Mouse (Mus musculus) hindbrain, embryonic 11.5 days (tissue): ENCODE measurements around the gene Vmn1r29. TPM values are rescaled to one million over a fixed set of nuclear protein-coding genes. Genes with fewer than 3 reads are reported as not detected.
"Not testable (repeated sequence)": the region's sequence is repeated elsewhere in the genome, so short reads cannot be mapped to it uniquely, and the experiment has no call there.

Experiments used
- ATAC-seq: fragments of 200-750 bp; cut with Nextera tagmentation; 2 replicates; pipeline ENCODE4 v1.8.0; 2017; ENCODE audit warnings: mild to moderate bottlenecking, moderate TSS enrichment, moderate library complexity; ENCODE audit not compliant: low FRiP score
- DNase-seq: peaks from one replicate; pipeline ENCODE4 v3.0.0-alpha.2; 2015; ENCODE audit warnings: low spot score
- H3K27ac ChIP-seq: fragments of 300-500 bp; sonication (generic); 2 replicates; pipeline ENCODE4 v1.5.1; 2014; ENCODE audit warnings: mild to moderate bottlenecking, low read depth, low read length
- H3K27me3 ChIP-seq: fragments of 300-500 bp; sonication (generic); 2 replicates; pipeline ENCODE4 v1.6.1; 2014; ENCODE audit warnings: mild to moderate bottlenecking, low read length, moderate library complexity, mixed read lengths; ENCODE audit not compliant: control insufficient read depth, insufficient read depth
- H3K36me3 ChIP-seq: fragments of 300-500 bp; sonication (generic); 2 replicates; pipeline ENCODE4 v1.6.1; 2014; ENCODE audit warnings: mild to moderate bottlenecking, low read length, moderate library complexity, mixed read lengths; ENCODE audit not compliant: control insufficient read depth, insufficient read depth
- H3K4me1 ChIP-seq: fragments of 300-500 bp; sonication (generic); replicated peaks from 2 replicates; pipeline ENCODE4 v1.6.1; 2014; ENCODE audit warnings: low read length, mixed read lengths; ENCODE audit not compliant: control insufficient read depth, insufficient read depth
- H3K4me2 ChIP-seq: fragments of 300-500 bp; sonication (generic); replicated peaks from 2 replicates; pipeline ENCODE4 v1.6.1; 2014; ENCODE audit warnings: mild to moderate bottlenecking, low read depth, low read length
- H3K4me3 ChIP-seq: fragments of 300-500 bp; sonication (generic); 2 replicates; pipeline ENCODE4 v1.5.1; 2014; ENCODE audit warnings: low read depth, low read length
- H3K9ac ChIP-seq: fragments of 300-500 bp; sonication (generic); 2 replicates; pipeline ENCODE4 v1.6.1; 2014; ENCODE audit warnings: low read depth, low read length
- H3K9me3 ChIP-seq: fragments of 300-500 bp; sonication (generic); 2 replicates; pipeline ENCODE4 v1.6.1; 2016; ENCODE audit warnings: low read length; ENCODE audit not compliant: control insufficient read depth
- WGBS: fragments of 180-500 bp; shearing (Covaris S2); extraction: QIAGEN DNeasy Blood & Tissue Kit; methylation state at CpG from one replicate; pipeline ENCODE4 v1.1.7; 2014; 5-methylcytosine and 5-hydroxymethylcytosine counted together
- polyA plus RNA-seq: library from polyadenylated mRNA; unstranded; fragments of >200 nt; fragmentation: Nextera tagmentation; extraction: Ambion mirVana; gene quantifications from 2 replicates; pipeline ENCODE4 v1.2.1, GENCODE M21; 2014

Gene Vmn1r29
- polyA plus RNA-seq = not detected in 2 replicates

GRCm38 (mm10) chr6:58301249-58301648 lies at the start of gene Vmn1r29:
Gene Vmn1r29, plus strand, starts transcription at chr6:58301549.
- DNase-seq = no peak
- Histone ChIP-seq H3K9ac (no peak within 1 kb of the TSS), H3K4me2 (no peak within 1 kb of the TSS), H3K27ac (no peak within 1 kb of the TSS), H3K4me1 (no peaks in the 10 kb centered on the region), H3K4me3 (no peak within 1 kb of the TSS), H3K27me3 (no peaks in the 10 kb centered on the region), H3K36me3 (no peaks in the 10 kb centered on the region), H3K9me3 (no peaks in the 10 kb centered on the region)
- ATAC-seq = no peak

DNA sequence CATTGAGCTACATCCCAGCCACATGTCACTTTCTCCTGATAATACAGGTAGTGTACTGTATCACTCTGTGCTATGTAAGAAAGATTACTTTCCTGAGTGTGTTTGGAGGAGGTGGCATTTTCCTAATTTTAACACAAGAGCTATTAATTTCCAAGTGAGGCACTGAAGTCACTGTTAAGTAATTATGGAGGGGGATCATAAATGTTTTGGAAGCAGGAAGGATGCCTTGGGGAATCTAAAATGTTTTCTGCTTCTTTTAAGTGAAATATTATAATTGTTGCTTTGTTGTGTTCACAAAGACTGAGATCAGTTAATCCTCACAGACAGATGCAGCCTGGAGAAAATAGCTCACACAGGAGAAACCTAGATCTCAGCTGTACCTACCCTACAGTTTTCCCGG lies 39.6 kb upstream of the Vmn1r29 start, which contains the start of gene Vmn1r28:
Gene Vmn1r28 (plus strand): TSS at position 301 of the 400 bp plus-strand sequence.
- no peak for DNase-seq
- Histone ChIP-seq H3K9ac (no peak within 1 kb of the TSS), H3K4me3 (no peak within 1 kb of the TSS), H3K27ac (no peak within 1 kb of the TSS), H3K36me3 (no peaks in the 10 kb centered on the region), H3K4me2 (no peak within 1 kb of the TSS), H3K27me3 (no peaks in the 10 kb centered on the region), H3K9me3 (no peaks in the 10 kb centered on the region), H3K4me1 (no peaks in the 10 kb centered on the region)
- no peak for ATAC-seq
- 94% methylated on average over 1 of the region's 1 CpGs for WGBS

GRCm38 (mm10) chr6:58279661-58280060 lies 21.7 kb upstream of the Vmn1r29 start:
- not testable (repeated sequence) for H3K4me2 ChIP-seq, H3K36me3 ChIP-seq, H3K9me3 ChIP-seq, ATAC-seq, H3K27ac ChIP-seq, H3K4me3 ChIP-seq, H3K27me3 ChIP-seq, DNase-seq, H3K9ac ChIP-seq, H3K4me1 ChIP-seq
- 82% methylated on average over 1 of the region's 1 CpGs for WGBS

DNA sequence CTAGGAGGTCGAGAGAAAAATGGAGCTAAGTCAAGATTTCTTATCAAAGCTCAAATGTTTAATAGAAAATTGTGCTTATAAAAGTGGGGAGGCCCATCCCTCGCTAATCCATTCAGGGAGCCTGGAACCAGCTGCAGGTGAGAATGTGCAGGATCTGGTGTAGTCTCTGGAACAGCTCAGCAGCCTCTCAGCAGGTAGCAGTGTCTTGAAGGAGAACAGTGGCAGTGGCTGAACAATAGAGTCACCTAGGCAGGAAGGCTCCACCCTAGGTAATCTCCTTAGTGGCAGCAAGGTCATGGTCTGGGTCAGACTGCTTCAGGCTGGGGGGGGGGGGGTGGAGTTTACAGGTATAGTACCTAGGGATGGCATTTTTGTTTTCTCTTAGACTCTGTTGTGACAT lies 9.1 kb upstream of the Vmn1r29 start:
- DNase-seq = no peak
- WGBS = 64% methylated on average over 2 of the region's 2 CpGs
- Histone ChIP-seq H3K4me1 (no peaks in the 10 kb centered on the region), H3K9ac (no peak overlapping the region), H3K27ac (no peak overlapping the region), H3K9me3 (no peaks in the 10 kb centered on the region), H3K4me2 (no peak overlapping the region), H3K27me3 (no peaks in the 10 kb centered on the region), H3K36me3 (no peaks in the 10 kb centered on the region), H3K4me3 (no peak overlapping the region)
- no peak for ATAC-seq

GRCm38 (mm10) chr6:58298511-58298910 lies 2.8 kb upstream of the Vmn1r29 start:
- not testable (repeated sequence) for H3K9ac ChIP-seq, DNase-seq, H3K9me3 ChIP-seq, ATAC-seq, H3K27ac ChIP-seq, H3K4me2 ChIP-seq, H3K36me3 ChIP-seq, H3K27me3 ChIP-seq, H3K4me1 ChIP-seq, H3K4me3 ChIP-seq
- WGBS = 84% methylated on average over 19 of the region's 19 CpGs

GRCm38 (mm10) chr6:58330686-58331085 lies 29.3 kb downstream of the Vmn1r29 start:
- H3K9me3 ChIP-seq, H3K4me3 ChIP-seq, H3K4me2 ChIP-seq, H3K36me3 ChIP-seq, H3K27me3 ChIP-seq, H3K27ac ChIP-seq, DNase-seq, H3K4me1 ChIP-seq, H3K9ac ChIP-seq, ATAC-seq: not testable (repeated sequence)
- 74% methylated on average over 14 of the region's 17 CpGs for WGBS

Other genes with a start within 250 kb of the Vmn1r29 start
- not detected in 2 replicates for gene Vmn1r27, start 82.7 kb upstream of the Vmn1r29 start, polyA plus RNA-seq
- gene Vmn1r28, start 39.5 kb upstream of the Vmn1r29 start, polyA plus RNA-seq = not detected in 2 replicates
- gene Vmn1r30, start 141.8 kb downstream of the Vmn1r29 start, polyA plus RNA-seq = not detected in 2 replicates
- not detected in 2 replicates for gene Vmn1r31, start 173.8 kb downstream of the Vmn1r29 start, polyA plus RNA-seq